Mouse (Mus musculus) lung, postnatal 0 days (tissue): ENCODE data around the gene Pcca.

Experiments
- CTCF ChIP-seq: IDR thresholded peaks from 2 replicates; pipeline ENCODE4 v1.5.1; 2016; ENCODE audit warnings: antibody characterized with exemption, mild to moderate bottlenecking
- EP300 ChIP-seq: IDR thresholded peaks from 2 replicates; pipeline ENCODE4 v1.6.1; 2016; ENCODE audit warnings: antibody characterized with exemption, mild to moderate bottlenecking, control low read depth

GRCm38 (mm10) chr14:122762603-122763002 is 228.5 kb downstream of the Pcca start:
- no peak for TF ChIP-seq CTCF
- no peak for TF ChIP-seq EP300
